Mouse (Mus musculus) intestine, embryonic 15.5 days (tissue): Measurements from ENCODE around the gene Tmem246. TPM values are rescaled to one million over a fixed set of nuclear protein-coding genes. Genes with fewer than 3 reads are reported as not detected.

Experiments
- ATAC-seq: fragments of 200-750 bp; cut with Nextera tagmentation; 2 replicates; pipeline ENCODE4 v1.8.0; 2017; ENCODE audit warnings: moderate TSS enrichment, moderate library complexity
- H3K27ac ChIP-seq: fragments of 300-500 bp; sonication (generic); 2 replicates; pipeline ENCODE4 v1.5.1; 2015; ENCODE audit warnings: mild to moderate bottlenecking, inconsistent platforms
- H3K27me3 ChIP-seq: fragments of 300-500 bp; sonication (generic); replicated peaks from 2 replicates; pipeline ENCODE4 v1.6.1; 2015; ENCODE audit warnings: inconsistent platforms
- H3K36me3 ChIP-seq: fragments of 300-500 bp; sonication (generic); 2 replicates; pipeline ENCODE4 v1.6.1; 2015; ENCODE audit warnings: inconsistent platforms
- H3K4me1 ChIP-seq: fragments of 300-500 bp; sonication (generic); replicated peaks from 2 replicates; pipeline ENCODE4 v1.6.1; 2015; ENCODE audit warnings: inconsistent platforms
- H3K4me2 ChIP-seq: fragments of 300-500 bp; sonication (generic); replicated peaks from 2 replicates; pipeline ENCODE4 v1.6.1; 2015; ENCODE audit warnings: mild to moderate bottlenecking, inconsistent platforms
- H3K4me3 ChIP-seq: fragments of 300-500 bp; sonication (generic); replicated peaks from 2 replicates; pipeline ENCODE4 v1.5.1; 2015; ENCODE audit warnings: inconsistent platforms
- H3K9ac ChIP-seq: fragments of 300-500 bp; sonication (generic); 2 replicates; pipeline ENCODE4 v1.6.1; 2015; ENCODE audit warnings: inconsistent platforms
- H3K9me3 ChIP-seq: fragments of 300-500 bp; sonication (generic); 2 replicates; pipeline ENCODE4 v1.6.1; 2016; ENCODE audit warnings: inconsistent platforms
- WGBS: fragments of 180-500 bp; shearing (Covaris S2); methylation state at CpG from one replicate; pipeline ENCODE4 v1.1.7; 2015; 5-methylcytosine and 5-hydroxymethylcytosine counted together
- polyA plus RNA-seq: library from polyadenylated mRNA; unstranded; fragments of >200 nt; fragmentation: Nextera tagmentation; extraction: Ambion mirVana; gene quantifications from 2 replicates; pipeline ENCODE4 v1.2.1, GENCODE M21; 2015

Tmem246 gene
- polyA plus RNA-seq, 1 experiment from 2014 or later, result 21.2 TPM

- H3K27me3 ChIP-seq, result no peaks in the 10 kb centered on the region
- no peaks in the 10 kb centered on the region for H3K4me1 ChIP-seq
- no peak overlapping the region for H3K4me2 ChIP-seq
- no peak for ATAC-seq
- no peak overlapping the region for H3K27ac ChIP-seq
- H3K36me3 ChIP-seq, result no peaks in the 10 kb centered on the region
- no peak overlapping the region for H3K4me3 ChIP-seq
- WGBS, result 93% methylated on average over 4 of the region's 4 CpGs
- H3K9ac ChIP-seq, result no peak overlapping the region
- H3K9me3 ChIP-seq, result no peaks in the 10 kb centered on the region
Measured at GRCm38 (mm10) chr4:49535675-49536294, 61.9 kb downstream of the Tmem246 start.

GRCm38 (mm10) chr4:49535036-49535435, 62.6 kb downstream of the Tmem246 start:
- 90% methylated on average over 3 of the region's 3 CpGs for WGBS
- Histone ChIP-seq H3K9ac (no peak overlapping the region), H3K9me3 (no peaks in the 10 kb centered on the region), H3K4me2 (no peak overlapping the region), H3K27me3 (no peaks in the 10 kb centered on the region), H3K4me3 (no peak overlapping the region), H3K36me3 (peaks cover 5% of the 10 kb centered on the region), H3K27ac (no peak overlapping the region), H3K4me1 (no peaks in the 10 kb centered on the region)
- no peak for ATAC-seq

Other genes with a start within 250 kb of the Tmem246 start
- gene Acnat2, start 189.7 kb downstream of the Tmem246 start, polyA plus RNA-seq, result 0.23 TPM in 1 of 2 replicates, not detected in the other
- gene Acnat1, start 124.0 kb downstream of the Tmem246 start, polyA plus RNA-seq, result 3.3 and 5.3 TPM in 2 replicates
- gene Baat, start 91.3 kb downstream of the Tmem246 start, polyA plus RNA-seq, result 0.33 and 0.44 TPM in 2 replicates
- gene Mrpl50, start 76.8 kb downstream of the Tmem246 start, polyA plus RNA-seq, result 91.6 and 106 TPM in 2 replicates
- gene Zfp189, start 76.7 kb downstream of the Tmem246 start, polyA plus RNA-seq, result 4.8 and 5.7 TPM in 2 replicates
- 330 and 349 TPM in 2 replicates for gene Aldob, start 48.3 kb downstream of the Tmem246 start, polyA plus RNA-seq
- 28.8 and 32.2 TPM in 2 replicates for gene Rnf20, start 34.1 kb upstream of the Tmem246 start, polyA plus RNA-seq
- gene Ppp3r2, start 84.1 kb upstream of the Tmem246 start, polyA plus RNA-seq, result 0.04 and 0.09 TPM in 2 replicates
- gene Grin3a, start 247.9 kb upstream of the Tmem246 start, polyA plus RNA-seq, result 0.68 and 1.0 TPM in 2 replicates